Mouse (Mus musculus) adrenal gland (tissue): ENCODE data around the gene Kank1.

Source experiments
- intact Hi-C: fragments of 180-260 bp; cut with DNase I; formaldehyde crosslinking; loops from one replicate; pipeline ENCODE4 v1.15.1; 2025

Kank1 gene

DNA sequence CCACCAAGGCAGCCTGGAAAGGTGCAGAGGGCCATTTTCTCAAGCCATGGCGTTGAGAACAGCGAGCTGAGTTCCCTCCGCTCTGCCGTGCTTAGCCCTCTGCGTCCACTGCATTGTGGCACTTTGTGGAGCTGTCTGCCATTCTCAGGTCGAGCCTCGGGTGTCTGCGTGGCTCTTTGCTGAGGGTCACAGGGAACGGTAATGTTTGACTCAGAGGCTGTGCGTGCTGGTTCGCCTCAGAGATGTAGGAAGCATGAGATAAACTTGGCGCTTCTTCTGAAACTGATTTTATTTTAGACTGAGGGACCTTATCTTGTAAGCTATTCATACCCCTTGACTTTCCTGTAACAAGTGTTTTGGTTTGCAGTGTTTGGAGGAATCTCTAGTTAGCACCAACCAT lies 72.0 kb downstream of the Kank1 start:
- intact Hi-C loops, result no loop called here

DNA sequence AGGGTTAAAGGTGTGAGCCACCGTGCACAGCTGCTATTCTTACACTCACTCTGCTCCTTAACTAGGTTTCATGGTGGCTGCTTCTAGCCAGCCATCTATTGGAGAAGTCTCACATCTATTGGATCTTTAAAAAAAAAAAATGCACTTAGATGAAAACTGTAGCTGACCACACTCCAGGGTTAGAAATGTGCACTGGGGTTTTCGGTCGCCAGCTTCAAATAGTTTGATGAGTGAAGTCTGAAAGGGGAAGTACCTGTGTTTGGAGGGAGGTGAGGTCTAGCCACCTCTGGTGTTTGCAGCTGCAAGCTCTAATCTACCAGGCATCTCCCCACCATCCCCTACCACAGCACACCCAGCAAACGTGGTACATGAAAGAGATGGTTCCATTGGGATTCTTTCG lies 74.2 kb downstream of the Kank1 start:
- intact Hi-C loops, result no loop called here

DNA sequence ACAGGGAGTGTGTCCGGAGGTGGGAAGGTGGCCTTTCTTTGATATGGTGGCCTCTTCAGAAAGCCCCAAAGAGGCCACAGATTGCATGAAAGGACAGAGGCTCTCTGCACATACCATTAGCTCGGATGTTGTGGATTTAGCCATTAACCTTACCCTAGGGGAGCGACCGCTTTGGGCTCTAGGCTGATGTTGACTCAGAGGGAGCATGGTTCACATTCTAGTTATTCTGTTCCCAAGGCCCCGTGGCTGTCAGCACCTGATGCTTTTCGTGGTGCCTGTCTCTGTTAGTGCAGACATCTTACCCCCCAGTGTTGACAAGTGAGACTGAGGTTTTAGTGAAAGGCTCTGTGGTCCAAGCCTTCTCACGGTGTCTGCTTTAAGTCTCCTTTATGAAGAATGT lies 74.9 kb downstream of the Kank1 start:
- intact Hi-C loops, result no loop called here

DNA sequence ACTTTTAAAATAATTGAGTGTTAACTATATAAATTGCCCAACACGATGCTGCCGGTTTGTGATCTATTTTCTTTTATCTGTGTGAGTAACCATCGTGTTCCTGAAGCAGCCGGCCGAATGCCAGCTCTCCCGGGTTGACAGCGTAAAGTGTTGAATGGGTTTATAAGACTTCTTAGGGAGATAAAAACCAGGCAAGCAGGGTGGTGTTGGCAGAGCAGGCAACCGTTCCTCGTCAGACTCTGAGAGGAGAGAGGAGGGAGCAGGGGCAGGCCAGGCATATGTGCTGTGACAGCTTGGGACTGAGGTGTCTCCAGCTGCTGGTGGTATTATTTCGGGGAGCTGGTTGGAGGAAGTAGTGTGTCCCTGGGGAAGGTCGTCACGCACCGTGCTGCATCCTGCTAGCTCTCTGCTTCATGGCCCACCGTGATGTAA lies 78.7 kb downstream of the Kank1 start:
- intact Hi-C loops, result no loop called here

- intact Hi-C loops, result no loop called here
These were observed 79.2 kb downstream of the Kank1 start for GRCm38 (mm10) chr19:25315993-25316392.

DNA sequence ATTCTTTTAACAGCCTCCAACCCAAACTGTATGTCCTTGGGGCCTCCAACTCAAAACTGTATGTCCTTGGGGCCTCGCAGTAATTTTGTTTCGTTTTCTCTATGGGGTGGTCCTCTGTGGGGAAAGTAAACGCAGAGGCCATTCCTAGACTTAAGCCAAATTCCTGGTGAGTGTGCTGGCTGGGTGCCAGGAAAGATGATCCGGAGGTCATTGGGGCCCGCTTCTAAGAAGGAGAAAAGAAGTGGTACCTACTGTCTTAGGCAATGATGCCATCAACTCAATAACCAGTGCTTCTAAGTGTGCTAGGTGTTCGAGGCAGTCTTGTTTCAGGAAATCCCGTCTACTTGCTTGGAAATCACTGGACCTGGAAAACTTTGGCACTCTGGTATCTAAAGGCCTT lies 87.5 kb downstream of the Kank1 start:
- intact Hi-C loops, result no loop called here

GRCm38 (mm10) chr19:25325113-25326001 lies 88.6 kb downstream of the Kank1 start:
- intact Hi-C loops, result no loop called here

GRCm38 (mm10) chr19:25326002-25326300 lies 89.2 kb downstream of the Kank1 start:
- intact Hi-C loops, result no loop called here

- intact Hi-C loops, result no loop called here
These were observed 90.9 kb downstream of the Kank1 start for GRCm38 (mm10) chr19:25327633-25328032.

- intact Hi-C loops, result loop anchor here (1.0 to 10.0 kb wide), 2 partner anchors 202 to 380 kb away; no protein-coding TSS in a partner anchor
These were observed 97.6 kb downstream of the Kank1 start for GRCm38 (mm10) chr19:25334360-25334759.

DNA sequence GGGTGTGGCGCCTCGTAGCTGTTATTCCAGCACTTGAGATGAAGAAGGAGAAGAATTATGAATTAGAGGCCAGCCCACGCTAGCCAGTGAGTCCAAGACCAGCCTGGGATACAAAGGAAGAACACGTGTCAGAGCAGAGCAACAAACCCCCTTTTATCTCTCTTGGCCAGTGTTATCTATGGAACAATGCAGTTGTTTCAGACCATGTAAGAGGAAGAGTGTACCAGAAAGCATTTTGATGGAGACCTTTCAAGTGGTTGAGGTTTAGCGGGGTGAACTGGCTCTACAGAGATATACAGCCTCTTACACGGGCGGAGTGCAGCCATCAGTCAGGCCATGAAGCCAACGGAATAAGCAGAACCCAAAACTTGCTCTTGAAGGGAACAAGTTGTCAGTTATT lies 100.0 kb downstream of the Kank1 start:
- intact Hi-C loops, result loop anchor here (10.0 kb wide), 1 partner anchor 382 kb away; no protein-coding TSS in a partner anchor

DNA sequence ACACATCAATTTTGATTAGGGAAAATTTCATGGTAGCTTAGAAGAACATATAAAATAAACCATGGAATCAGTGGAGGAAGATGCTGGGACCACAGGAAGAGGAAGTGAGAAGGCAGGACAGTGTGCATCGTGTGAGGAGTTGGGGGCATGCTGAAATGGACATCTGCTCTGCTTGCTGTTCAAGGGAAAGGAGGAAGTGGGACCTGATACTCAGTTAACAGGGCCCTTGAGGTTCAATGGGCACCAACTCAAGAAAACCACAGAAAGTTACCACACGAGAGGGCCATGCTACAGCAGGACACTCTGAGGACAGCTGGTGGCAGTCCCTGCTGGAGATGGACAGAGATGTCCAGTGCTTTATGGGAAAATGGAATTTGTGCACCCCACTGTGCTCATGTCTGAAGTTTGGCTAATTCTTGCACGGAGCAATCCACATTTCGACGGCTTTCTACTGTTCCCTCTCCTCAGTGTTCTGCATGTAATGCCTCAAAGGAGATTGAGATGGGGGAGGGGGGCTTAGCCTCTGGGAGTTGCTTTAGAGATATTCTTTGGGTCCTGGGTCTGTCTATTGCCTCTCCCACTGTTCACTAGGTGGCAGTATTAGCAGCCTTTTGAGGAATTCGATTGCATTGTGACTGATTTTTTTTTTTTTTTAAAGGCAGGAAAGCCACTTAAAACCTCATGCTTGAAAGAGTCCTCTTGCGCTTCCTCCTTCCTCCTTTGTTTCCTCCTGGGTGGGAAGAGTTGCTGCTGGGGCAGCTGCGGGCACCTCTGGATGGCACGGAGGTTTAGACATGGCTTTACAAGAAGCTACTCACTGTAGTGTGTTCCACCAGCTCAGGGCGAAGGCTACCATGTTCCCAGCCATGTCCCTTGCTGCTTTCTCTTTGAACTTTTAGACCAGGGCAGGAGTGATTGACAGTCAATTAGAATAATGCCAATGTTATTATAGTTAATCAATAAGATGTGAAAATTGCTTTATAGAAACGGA lies 104.2 kb downstream of the Kank1 start:
- intact Hi-C loops, result loop anchor here (2.0 to 10.0 kb wide), 2 partner anchors 110 to 284 kb away; no protein-coding TSS in a partner anchor

DNA sequence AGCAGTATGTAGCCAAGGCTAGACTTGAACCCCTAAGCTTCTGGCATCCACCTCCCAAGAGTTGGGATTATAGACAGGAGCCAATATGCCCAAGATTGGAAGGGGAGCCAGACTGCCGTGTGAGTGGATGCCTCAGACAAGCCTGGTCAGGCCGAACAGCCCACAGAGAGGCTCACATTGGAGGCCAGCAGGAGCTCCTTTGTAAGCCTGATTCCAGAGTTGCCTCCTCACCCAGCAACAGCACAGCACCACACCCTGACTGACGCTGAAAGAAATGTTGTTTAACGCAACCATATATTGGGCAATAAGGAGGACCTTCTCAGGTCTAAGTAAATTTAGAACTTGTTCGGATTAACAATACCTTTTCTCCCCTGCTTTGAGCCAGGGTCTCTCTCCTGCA lies 105.3 kb downstream of the Kank1 start:
- intact Hi-C loops, result loop anchor here (10.0 kb wide), 1 partner anchor 283 kb away; no protein-coding TSS in a partner anchor

- intact Hi-C loops, result loop anchor here (10.0 kb wide), 1 partner anchor 281 kb away; no protein-coding TSS in a partner anchor
These were observed 107.0 kb downstream of the Kank1 start for GRCm38 (mm10) chr19:25343657-25344322.

GRCm38 (mm10) chr19:25344371-25344770 lies 107.6 kb downstream of the Kank1 start:
- intact Hi-C loops, result loop anchor here (10.0 kb wide), 1 partner anchor 280 kb away; no protein-coding TSS in a partner anchor

GRCm38 (mm10) chr19:25345972-25346371 lies 109.2 kb downstream of the Kank1 start:
- intact Hi-C loops, result loop anchor here (10.0 kb wide), 1 partner anchor 279 kb away; no protein-coding TSS in a partner anchor

- intact Hi-C loops, result loop anchor here (10.0 kb wide), 1 partner anchor 277 kb away; no protein-coding TSS in a partner anchor
These were observed 110.7 kb downstream of the Kank1 start for GRCm38 (mm10) chr19:25347515-25347914.

DNA sequence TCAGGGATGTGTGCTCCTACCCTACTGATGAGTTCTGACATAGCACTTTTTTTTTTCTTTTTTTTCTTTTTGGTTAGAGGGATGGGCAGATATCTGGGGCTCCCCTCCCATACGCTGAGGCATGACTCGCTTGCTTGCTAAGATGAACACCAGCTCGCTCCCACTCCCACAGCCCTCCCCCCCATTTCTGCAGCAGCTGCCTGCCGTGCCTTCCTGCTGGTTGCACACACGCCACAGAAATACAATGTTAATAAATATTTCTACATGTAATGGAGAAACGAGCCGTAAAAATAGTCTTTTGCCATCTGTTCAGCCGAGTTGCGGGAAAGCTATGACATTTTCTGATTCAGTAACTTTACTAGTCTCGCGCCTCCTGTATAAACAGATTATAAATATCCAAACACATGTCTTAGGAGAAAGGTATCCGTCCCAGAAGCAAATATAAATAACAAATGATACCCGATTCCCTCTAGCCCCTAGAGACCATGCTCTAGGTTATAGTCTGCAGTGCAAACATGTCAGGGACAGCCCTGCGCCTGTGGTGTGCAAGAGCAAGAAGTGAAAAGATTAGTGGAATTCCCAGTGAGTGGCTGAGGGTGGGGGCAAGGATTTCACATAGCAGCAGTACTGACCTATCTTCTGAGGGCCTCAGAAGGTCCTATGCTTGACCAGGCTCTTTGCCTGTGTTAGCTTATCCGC lies 114.6 kb downstream of the Kank1 start:
- intact Hi-C loops, result no loop called here

GRCm38 (mm10) chr19:25357094-25357493 lies 120.3 kb downstream of the Kank1 start:
- intact Hi-C loops, result no loop called here

- intact Hi-C loops, result no loop called here
These were observed 121.8 kb downstream of the Kank1 start for GRCm38 (mm10) chr19:25358486-25359120.
